Mouse (Mus musculus) stomach, postnatal 0 days (tissue): ENCODE measurements around the gene Znrf3. TPM values are rescaled to one million over a fixed set of nuclear protein-coding genes. Genes with fewer than 3 reads are reported as not detected.

Experiments
- ATAC-seq: fragments of 200-750 bp; cut with Nextera tagmentation; 2 replicates; pipeline ENCODE4 v1.8.0; 2017; ENCODE audit not compliant: low FRiP score, low TSS enrichment
- DNase-seq: peaks from one replicate; pipeline ENCODE4 v3.0.0-alpha.2; 2016; ENCODE audit warnings: low spot score
- H3K27ac ChIP-seq: fragments of 300-500 bp; sonication (generic); replicated peaks from 2 replicates; pipeline ENCODE4 v1.5.1; 2014; ENCODE audit warnings: mild to moderate bottlenecking, control low read depth
- H3K27me3 ChIP-seq: fragments of 300-500 bp; sonication (generic); 2 replicates; pipeline ENCODE4 v1.6.1; 2014; ENCODE audit warnings: low read length; ENCODE audit not compliant: control insufficient read depth, insufficient read depth
- H3K36me3 ChIP-seq: fragments of 300-500 bp; sonication (generic); 2 replicates; pipeline ENCODE4 v1.6.1; 2014; ENCODE audit warnings: low read length, mixed read lengths; ENCODE audit not compliant: control insufficient read depth, insufficient read depth
- H3K4me1 ChIP-seq: fragments of 300-500 bp; sonication (generic); replicated peaks from 2 replicates; pipeline ENCODE4 v1.6.1; 2014; ENCODE audit warnings: antibody characterized with exemption; ENCODE audit not compliant: control insufficient read depth, insufficient read depth
- H3K4me2 ChIP-seq: fragments of 300-500 bp; sonication (generic); replicated peaks from 2 replicates; pipeline ENCODE4 v1.6.1; 2014; ENCODE audit warnings: low read depth, mild to moderate bottlenecking, control low read depth, moderate library complexity
- H3K4me3 ChIP-seq: fragments of 300-500 bp; sonication (generic); 2 replicates; pipeline ENCODE4 v1.5.1; 2014; ENCODE audit warnings: low read depth, low read length, control low read depth
- H3K9ac ChIP-seq: fragments of 300-500 bp; sonication (generic); 2 replicates; pipeline ENCODE4 v1.6.1; 2014; ENCODE audit warnings: mild to moderate bottlenecking, low read length, control low read depth, mixed read lengths
- H3K9me3 ChIP-seq: fragments of 300-500 bp; sonication (generic); 2 replicates; pipeline ENCODE4 v1.6.1; 2016; ENCODE audit warnings: low read length; ENCODE audit not compliant: control insufficient read depth
- CTCF ChIP-seq: IDR thresholded peaks from 2 replicates; pipeline ENCODE4 v1.5.1; 2016; ENCODE audit warnings: antibody characterized with exemption, low read depth, mild to moderate bottlenecking, moderate library complexity
- EP300 ChIP-seq: optimal IDR thresholded peaks from 2 replicates; pipeline ENCODE3; 2016; ENCODE audit warnings: antibody characterized with exemption
- WGBS: fragments of 180-500 bp; shearing (Covaris S2); extraction: QIAGEN DNeasy Blood & Tissue Kit; methylation state at CpG from one replicate; pipeline ENCODE4 v1.1.7; 2014; 5-methylcytosine and 5-hydroxymethylcytosine counted together
- polyA plus RNA-seq: library from polyadenylated mRNA; unstranded; fragments of >200 nt; fragmentation: Nextera tagmentation; extraction: Ambion mirVana; gene quantifications from 2 replicates; pipeline ENCODE4 v1.2.1, GENCODE M21; 2015

Gene Znrf3
- polyA plus RNA-seq, 1 experiment from 2014 or later = 9.3 TPM

DNA sequence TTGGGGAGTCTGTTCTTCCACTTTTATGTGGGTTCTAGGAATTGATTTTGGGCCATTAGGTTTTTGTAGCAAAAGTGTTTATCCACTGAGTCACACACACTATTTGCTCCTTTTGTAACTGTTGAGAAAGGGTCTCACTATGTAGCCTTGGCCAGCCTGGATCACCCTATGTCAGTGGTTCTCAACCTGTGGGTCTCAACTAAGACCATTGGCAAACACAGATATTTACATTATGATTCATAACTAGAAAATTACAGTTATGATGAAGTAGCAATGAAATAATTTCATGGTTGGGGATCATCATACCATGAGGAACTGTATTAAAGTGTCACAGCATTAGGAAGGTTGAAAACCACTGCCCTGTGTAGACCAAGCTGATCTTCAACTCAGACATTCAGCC is 140.1 kb downstream of the Znrf3 start:
- TF ChIP-seq EP300 (no peak), CTCF (no peak)
- DNase-seq = no peak
- Histone ChIP-seq H3K4me3 (no peak overlapping the region), H3K27me3 (no peaks in the 10 kb centered on the region), H3K4me2 (no peak overlapping the region), H3K9ac (no peak overlapping the region), H3K27ac (no peak overlapping the region), H3K36me3 (no peaks in the 10 kb centered on the region), H3K9me3 (no peaks in the 10 kb centered on the region), H3K4me1 (no peaks in the 10 kb centered on the region)
- ATAC-seq = no peak

GRCm38 (mm10) chr11:5298007-5298372 is 146.7 kb downstream of the Znrf3 start:
- Histone ChIP-seq H3K27me3 (no peaks in the 10 kb centered on the region), H3K4me2 (no peak overlapping the region), H3K4me1 (0 out of 2 replicates have a peak, but pooled peaks cover 2% of the 10 kb centered on the region), H3K9ac (no peak overlapping the region), H3K9me3 (no peaks in the 10 kb centered on the region), H3K27ac (no peak overlapping the region), H3K36me3 (no peaks in the 10 kb centered on the region), H3K4me3 (no peak overlapping the region)
- TF ChIP-seq CTCF = no peak
- no peak for TF ChIP-seq EP300
- ATAC-seq = no peak
- DNase-seq = no peak
- WGBS = 56% methylated on average over 1 of the region's 1 CpGs

DNA sequence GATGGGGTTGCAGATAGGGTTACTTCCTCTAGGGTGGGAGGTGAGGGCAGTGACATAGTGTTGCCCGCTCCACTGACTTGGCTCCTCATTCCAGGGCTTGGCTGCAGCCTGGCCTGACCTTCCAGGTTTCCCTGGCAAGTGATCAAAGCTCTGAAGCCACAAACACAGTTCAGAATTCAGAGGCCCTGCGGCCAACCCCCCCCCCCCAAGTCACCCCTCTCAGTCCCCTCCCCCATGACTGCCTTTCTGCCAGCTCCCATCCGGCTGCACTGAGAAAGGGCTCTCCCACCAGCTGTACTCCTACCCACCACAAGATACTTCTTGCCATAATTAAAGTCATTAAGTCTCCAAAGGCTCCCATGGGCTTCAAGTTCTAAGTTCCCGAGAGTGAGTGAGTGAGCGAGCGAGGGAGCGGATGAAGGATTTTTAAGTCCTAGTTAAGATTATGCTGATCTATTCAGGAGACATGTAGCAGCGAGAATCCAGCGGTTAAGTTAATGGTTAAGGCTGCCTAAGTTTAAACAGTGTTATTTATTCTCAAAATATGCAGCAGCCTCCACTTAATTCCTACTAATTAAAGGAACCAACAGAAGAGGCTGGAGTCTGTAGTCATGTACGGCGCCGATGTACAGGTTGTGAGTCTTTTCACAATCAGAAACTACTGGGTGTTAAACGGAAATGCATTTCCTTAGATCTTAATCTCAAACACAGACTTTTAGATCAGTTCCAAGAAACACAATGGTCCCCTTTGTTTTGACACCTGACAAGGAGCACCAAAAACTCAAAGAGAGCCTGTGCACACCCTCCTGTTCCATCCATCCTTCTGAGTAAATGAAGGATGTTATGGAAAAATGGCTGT is 147.3 kb downstream of the Znrf3 start:
- 0 out of 2 replicates have a peak, but pooled peaks cover 2% of the 10 kb centered on the region for H3K4me1 ChIP-seq
- peak; percentile 66 for ATAC-seq
- DNase-seq = peak; percentile 76
- H3K36me3 ChIP-seq = no peaks in the 10 kb centered on the region
- no peak overlapping the region for H3K4me3 ChIP-seq
- no peak overlapping the region for H3K4me2 ChIP-seq
- H3K27me3 ChIP-seq = no peaks in the 10 kb centered on the region
- no peaks in the 10 kb centered on the region for H3K9me3 ChIP-seq
- no peak overlapping the region for H3K27ac ChIP-seq
- 0 out of 2 replicates have a peak overlapping the region, but pooled peaks have one; percentile 23 for H3K9ac ChIP-seq
- 35% methylated on average over 13 of the region's 13 CpGs for WGBS
- TF ChIP-seq EP300 (no peak), CTCF (no peak)

DNA sequence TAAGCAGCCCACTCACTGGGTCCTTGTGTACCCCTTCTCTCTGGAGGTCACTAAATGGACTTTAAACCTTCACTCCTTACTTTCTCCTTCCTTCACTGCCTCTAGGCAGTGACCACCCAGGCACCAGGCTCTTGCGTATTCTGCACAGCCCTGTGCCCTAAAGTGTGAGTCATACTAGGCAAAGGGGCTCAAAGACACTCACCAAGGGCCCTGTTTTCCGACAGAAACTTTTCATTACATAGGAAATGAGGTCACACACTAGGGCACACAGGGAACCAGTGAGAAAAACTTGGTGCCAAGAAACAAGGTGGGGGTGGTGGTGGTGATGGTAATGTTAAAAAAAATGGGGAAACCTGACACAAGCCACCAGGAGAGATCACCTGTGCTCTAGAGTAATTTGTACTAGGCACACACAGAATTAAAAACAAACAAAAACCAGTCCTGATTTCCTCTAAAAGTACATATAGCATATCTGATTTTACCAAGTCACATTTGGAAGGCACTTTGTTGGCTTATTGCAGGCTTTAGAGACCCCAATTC is 148.0 kb downstream of the Znrf3 start:
- WGBS = 40% methylated on average over 2 of the region's 2 CpGs

DNA sequence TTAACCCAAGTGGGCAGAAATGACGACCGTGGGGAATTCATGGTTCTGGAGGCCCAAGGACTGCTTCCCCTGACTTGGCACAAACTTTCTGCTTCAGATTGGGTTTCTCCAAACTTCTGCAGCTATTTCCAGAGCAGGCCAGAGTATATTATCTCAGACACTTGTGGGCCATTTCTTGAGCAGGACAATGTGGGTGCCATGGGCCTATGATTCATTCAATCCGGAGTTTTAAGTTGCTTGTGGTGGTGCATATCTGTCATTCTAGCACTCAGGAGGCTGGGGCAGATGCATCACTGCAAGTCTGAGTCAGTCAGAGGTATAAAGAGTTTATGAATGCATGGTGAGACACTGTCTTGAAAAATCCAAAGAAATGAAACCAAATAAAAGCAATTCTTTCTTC is 149.8 kb downstream of the Znrf3 start:
- no peak overlapping the region for H3K27ac ChIP-seq
- no peaks in the 10 kb centered on the region for H3K27me3 ChIP-seq
- ATAC-seq = no peak
- H3K36me3 ChIP-seq = no peaks in the 10 kb centered on the region
- 0 out of 2 replicates have a peak, but pooled peaks cover 2% of the 10 kb centered on the region for H3K4me1 ChIP-seq
- no peak overlapping the region for H3K9ac ChIP-seq
- H3K4me3 ChIP-seq = no peak overlapping the region
- no peak for DNase-seq
- no peaks in the 10 kb centered on the region for H3K9me3 ChIP-seq
- TF ChIP-seq CTCF (no peak), EP300 (no peak)
- H3K4me2 ChIP-seq = no peak overlapping the region
- WGBS = 72% methylated on average over 3 of the region's 3 CpGs

More for the DNA sequence above, 148.0 kb downstream of the Znrf3 start:
- H3K9ac ChIP-seq = no peak overlapping the region
- H3K9me3 ChIP-seq = no peaks in the 10 kb centered on the region
- ATAC-seq (peak; percentile 64), DNase-seq (peak; percentile 34)
- no peak overlapping the region for H3K4me3 ChIP-seq
- H3K36me3 ChIP-seq = no peaks in the 10 kb centered on the region
- H3K27ac ChIP-seq = peak overlapping the region; percentile 49; the same call in 1 of the 2 replicates
- no peak for TF ChIP-seq CTCF
- TF ChIP-seq EP300 = no peak
- no peaks in the 10 kb centered on the region for H3K27me3 ChIP-seq
- H3K4me1 ChIP-seq = 0 out of 2 replicates have a peak, but pooled peaks cover 2% of the 10 kb centered on the region
- no peak overlapping the region for H3K4me2 ChIP-seq

- DNase-seq (peak; percentile 68), ATAC-seq (no peak; the same call in 1 of the 2 replicates)
- H3K27me3 ChIP-seq = no peaks in the 10 kb centered on the region
- 15% methylated on average over 5 of the region's 5 CpGs for WGBS
- peaks cover 6% of the 10 kb centered on the region for H3K36me3 ChIP-seq
- no peak overlapping the region for H3K27ac ChIP-seq
- no peak overlapping the region for H3K4me2 ChIP-seq
- no peak overlapping the region for H3K9ac ChIP-seq
- no peaks in the 10 kb centered on the region; the same call in 1 of the 2 replicates for H3K4me1 ChIP-seq
- no peak overlapping the region for H3K4me3 ChIP-seq
- TF ChIP-seq CTCF (peak; percentile 98), EP300 (no peak)
- H3K9me3 ChIP-seq = no peaks in the 10 kb centered on the region
Observed at GRCm38 (mm10) chr11:5290691-5291090, 154.0 kb downstream of the Znrf3 start.
